In genomic region chr9:96908737-96909136, GRCm38 (mm10) we compare ENCODE assay signal across 17 mouse cellular contexts.
"Had no signal": no experiment of that assay in that cellular context is flagged by ENCODE, and none has a peak within 500 bp of the region (broad histone marks: within the 10 kb centered on the region; RNA-seq: fewer than 3 reads in every experiment).

No protein-coding gene starts in this region.

- ATAC-seq: midbrain, embryonic 15.5 days had no signal

- H3K4me3 ChIP-seq: limb, embryonic 10.5 days; limb, embryonic 13.5 days; liver, embryonic 13.5 days; midbrain, embryonic 12.5 days; midbrain, embryonic 15.5 days; neural tube, embryonic 13.5 days had no signal

- H3K27ac ChIP-seq: limb, embryonic 10.5 days; limb, embryonic 13.5 days; liver, embryonic 13.5 days; midbrain, embryonic 12.5 days; midbrain, embryonic 15.5 days; neural tube, embryonic 13.5 days had no signal

- H3K9me3 ChIP-seq: limb, embryonic 10.5 days; limb, embryonic 13.5 days; liver, embryonic 13.5 days; midbrain, embryonic 12.5 days; midbrain, embryonic 15.5 days; neural tube, embryonic 13.5 days had no signal

- H3K4me1 ChIP-seq: limb, embryonic 10.5 days; limb, embryonic 13.5 days; liver, embryonic 13.5 days; midbrain, embryonic 12.5 days; midbrain, embryonic 15.5 days had no signal

- DNase-seq: kidney, adult 11 months; kidney, adult 8-10 months; kidney, postnatal 14 days; kidney, postnatal 4 days; liver, embryonic 13.5 days; lung, adult 2 months; lung, postnatal 14 days; lung, postnatal 4 days; retina, postnatal 1 day; right cerebral cortex, postnatal 25 days; thymus, adult 18-20 months; thymus, postnatal 36 days had no signal

- H3K27me3 ChIP-seq: limb, embryonic 13.5 days; liver, embryonic 13.5 days; midbrain, embryonic 12.5 days; midbrain, embryonic 15.5 days; neural tube, embryonic 13.5 days had no signal

- H3K4me2 ChIP-seq: limb, embryonic 13.5 days; liver, embryonic 13.5 days; midbrain, embryonic 12.5 days; midbrain, embryonic 15.5 days; neural tube, embryonic 13.5 days had no signal

- H3K9ac ChIP-seq: limb, embryonic 13.5 days; liver, embryonic 13.5 days; midbrain, embryonic 12.5 days; midbrain, embryonic 15.5 days; neural tube, embryonic 13.5 days had no signal

- H3K36me3 ChIP-seq: limb, embryonic 10.5 days; limb, embryonic 13.5 days; liver, embryonic 13.5 days; midbrain, embryonic 12.5 days; midbrain, embryonic 15.5 days; neural tube, embryonic 13.5 days had no signal
